Mouse (Mus musculus): ENCODE measurements around the gene Tbx20.

The Tbx20 gene

GRCm38 (mm10) chr9:24769611-24770010 lies 4.5 kb downstream of the Tbx20 start:
- DNase-seq (ENCODE audit: low spot score): no peak

GRCm38 (mm10) chr9:24767056-24767455 lies 7.0 kb downstream of the Tbx20 start:
- no peak for DNase-seq (ENCODE audit: low spot score)

DNA sequence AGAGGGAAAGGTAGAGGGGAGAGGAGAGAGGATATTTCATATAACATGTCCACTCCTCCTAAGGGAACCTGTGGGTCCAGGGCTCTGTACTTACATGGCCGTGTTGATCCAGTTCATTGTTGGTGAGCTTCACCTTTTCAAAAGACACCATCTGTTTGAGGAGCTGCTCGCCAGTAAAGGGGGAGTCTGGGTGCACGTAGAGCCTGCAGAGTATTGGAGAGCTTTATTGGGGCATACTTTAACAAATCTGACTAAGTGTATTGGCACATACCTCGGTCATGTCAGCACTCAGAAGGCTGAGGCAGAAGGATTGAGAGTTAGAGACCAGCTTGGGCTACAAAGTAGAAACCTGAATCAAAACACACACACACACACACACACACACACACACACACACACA lies 8.5 kb downstream of the Tbx20 start:
- no peak for DNase-seq (ENCODE audit: low spot score)

GRCm38 (mm10) chr9:24760461-24760860 lies 13.6 kb downstream of the Tbx20 start:
- DNase-seq (ENCODE audit: low spot score): no peak

DNA sequence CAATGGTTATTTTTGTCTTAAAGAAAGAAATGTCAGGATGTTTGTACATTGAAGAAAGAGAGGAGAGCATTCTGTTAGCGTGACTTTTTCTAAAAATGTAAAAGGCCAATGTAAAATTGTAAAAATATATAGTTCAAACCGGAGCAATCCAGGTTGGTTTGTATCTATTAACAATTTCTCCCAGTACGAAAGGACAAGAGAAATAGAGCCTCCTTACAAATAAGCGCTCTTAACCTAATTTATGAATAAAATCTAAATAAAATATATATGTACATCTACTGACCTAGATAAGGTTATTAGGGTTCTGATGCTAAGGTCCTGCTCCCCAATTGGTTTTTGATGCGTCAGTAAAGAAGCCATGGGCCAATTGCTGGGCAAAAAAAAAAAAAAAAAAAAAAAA lies 29.1 kb downstream of the Tbx20 start:
- DNase-seq (ENCODE audit: low spot score): no peak

- DNase-seq (ENCODE audit: low spot score): no peak
Observed at GRCm38 (mm10) chr9:24701246-24701645, 72.9 kb downstream of the Tbx20 start.

GRCm38 (mm10) chr9:24696405-24696778 lies 77.7 kb downstream of the Tbx20 start:
- no peak for DNase-seq (ENCODE audit: low spot score)

DNA sequence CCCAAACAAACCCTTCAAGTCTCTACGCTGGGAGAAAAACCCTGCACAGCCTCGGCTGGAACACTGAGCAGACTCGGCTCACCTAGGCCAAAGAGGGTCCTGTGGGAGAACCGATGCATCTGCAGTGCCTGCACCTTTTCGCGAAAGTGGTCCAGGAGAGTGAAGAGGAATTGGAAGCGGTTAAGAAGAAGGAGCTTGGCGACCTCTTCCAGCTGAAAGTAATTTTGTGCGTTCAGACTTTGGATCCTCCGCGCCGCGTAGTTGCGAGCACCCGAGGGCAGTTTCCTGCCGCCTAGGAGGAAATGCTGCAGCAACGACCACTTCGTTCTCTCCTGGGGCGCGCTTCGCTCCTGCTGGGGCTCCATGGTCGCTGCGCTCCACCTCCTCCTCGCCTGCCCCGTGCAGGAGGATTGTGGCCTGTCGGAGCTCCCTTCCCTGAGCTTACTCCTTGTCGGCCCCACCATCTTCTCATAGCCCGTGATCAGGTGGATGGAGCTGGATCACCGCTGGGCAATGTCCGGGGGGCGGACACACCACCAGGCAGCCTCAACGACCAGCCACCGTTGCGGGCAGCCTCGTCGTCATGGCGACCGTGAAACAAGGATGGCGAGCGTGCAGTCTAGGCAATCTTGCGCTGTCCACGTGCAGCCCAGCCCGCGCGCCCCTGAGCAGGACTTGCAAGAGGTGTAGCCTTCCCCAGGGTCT lies 78.3 kb downstream of the Tbx20 start, which contains the start of gene Dpy19l2:
Gene Dpy19l2 (minus strand): TSS at position 594 of the 705 bp plus-strand sequence.
- peak; percentile 40 for DNase-seq (ENCODE audit: low spot score)

All from ovary, postnatal 36 days (tissue).